Mouse (Mus musculus) left cerebral cortex, postnatal 36 days (tissue): ENCODE measurements around the gene Stam. TPM values are rescaled to one million over a fixed set of nuclear protein-coding genes. Genes with fewer than 3 reads are reported as not detected.
A peak's percentile ranks its signal among the peaks of the same experiment; 100 is the strongest.
"Not testable (repeated sequence)": the region's sequence is repeated elsewhere in the genome, so short reads cannot be mapped to it uniquely, and the experiment has no call there.

Experiments used
- DNase-seq, 2 experiments: peaks; one replicate each; pipeline ENCODE4 v3.0.0; 2021 to 2022; ENCODE audit warnings: low spot score in 2 of 2, mixed read lengths in 1 of 2
- intact Hi-C: fragments of 180-260 bp; cut with DNase I; formaldehyde crosslinking; loops from one replicate; pipeline ENCODE4 v1.15.1; 2025
- total RNA-seq, 2 experiments: library from RNA; stranded (reverse); gene quantifications; 2 replicates each; pipeline ENCODE4 v1.2.3; 2021

The Stam gene
- 10 to 100 TPM; 87.3 to 95.6 TPM for total RNA-seq

- intact Hi-C loops = no loop called here
- peak; percentile 88 to 89 for DNase-seq
Measured at GRCm38 (mm10) chr2:14073362-14074220, at the start of gene Stam. TSS of gene Stam (plus strand) at chr2:14074098.

DNA sequence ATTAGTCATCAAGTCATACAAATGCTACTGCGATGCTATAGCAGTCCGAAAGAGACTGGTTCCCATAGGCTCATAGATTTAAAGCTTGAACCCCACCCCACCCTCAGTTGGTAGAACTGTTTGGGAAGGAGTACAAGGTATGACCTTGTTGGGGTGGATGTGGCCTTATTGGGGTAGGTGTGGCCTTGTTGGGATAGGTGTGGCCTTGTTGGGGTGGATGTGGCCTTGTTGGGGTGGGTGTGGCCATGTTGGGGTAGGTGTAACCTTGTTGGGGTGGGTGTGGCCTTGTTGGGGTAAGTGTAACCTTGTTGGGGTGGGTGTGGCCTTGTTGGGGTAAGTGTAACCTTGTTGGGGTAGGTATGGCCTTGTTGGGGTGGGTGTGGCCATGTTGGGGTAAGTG lies 32.6 kb upstream of the Stam start:
- intact Hi-C loops = no loop called here

DNA sequence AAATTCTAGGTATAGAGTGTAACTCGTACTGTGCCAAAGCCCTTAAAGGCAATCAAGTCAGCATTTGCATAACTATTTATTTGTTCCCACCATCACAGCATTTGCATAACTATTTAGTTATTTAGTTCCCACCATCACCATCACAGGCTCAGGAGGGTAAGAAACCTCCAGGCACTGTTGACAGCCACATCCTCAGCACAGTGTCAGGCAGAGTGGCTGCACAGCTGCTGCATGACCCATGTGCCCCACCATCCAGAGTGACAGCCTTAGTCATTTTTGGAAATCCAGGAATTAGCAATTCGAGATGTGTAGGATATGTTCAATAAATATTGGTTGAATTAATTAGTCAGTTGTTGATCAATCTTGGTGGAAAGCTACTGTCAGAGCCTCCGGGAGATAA lies 30.9 kb upstream of the Stam start:
- DNase-seq = no peak
- intact Hi-C loops = no loop called here

More for the DNA sequence above, 32.6 kb upstream of the Stam start:
- no peak for DNase-seq

DNA sequence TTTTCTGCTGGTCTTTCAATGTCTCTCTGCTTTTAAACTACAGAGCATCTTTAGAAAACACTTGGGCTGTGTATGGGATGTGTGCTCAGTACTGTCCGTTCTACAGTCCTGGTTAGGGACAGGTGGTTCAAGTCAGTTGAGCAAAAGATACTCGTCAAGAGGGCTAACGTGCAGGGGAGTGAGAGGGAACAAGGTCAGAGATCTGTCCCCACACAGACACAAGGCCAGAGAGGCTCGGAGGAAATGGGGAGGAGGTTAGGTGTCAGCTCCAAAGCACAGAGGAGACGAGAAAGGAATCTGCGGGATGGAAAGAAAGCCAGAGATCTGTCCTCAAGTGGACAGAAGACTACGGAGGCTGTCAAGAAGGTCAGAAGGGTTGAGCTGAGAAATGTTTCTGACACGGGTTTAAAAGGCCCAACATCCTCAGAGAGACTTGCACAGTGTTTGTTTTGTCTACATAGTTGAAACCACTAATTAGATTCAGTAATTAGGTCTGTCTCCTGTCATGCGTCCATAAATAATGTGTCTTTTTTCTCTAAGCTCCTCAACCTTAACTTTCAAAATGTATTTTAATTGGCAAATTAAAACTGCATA lies 30.2 kb upstream of the Stam start:
- no peak for DNase-seq
- intact Hi-C loops = no loop called here

DNA sequence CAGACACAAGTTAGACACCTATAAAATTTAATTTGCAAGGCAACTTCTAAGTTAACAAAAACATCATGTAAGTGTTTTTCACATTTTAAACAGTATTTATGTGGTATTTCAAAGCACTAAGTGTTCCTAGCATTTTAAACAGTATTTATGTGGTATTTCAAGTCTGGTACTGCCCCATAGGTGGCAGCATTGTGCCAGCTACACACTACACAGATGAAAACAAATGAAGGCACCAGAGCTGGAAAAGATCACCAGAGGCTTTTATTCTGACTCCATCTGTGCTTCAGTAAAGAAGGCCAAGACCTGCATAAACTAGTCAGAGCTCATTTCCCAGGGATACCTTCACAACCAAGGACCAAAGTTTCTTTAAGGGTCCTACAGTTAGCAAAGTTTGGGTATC lies 25.5 kb upstream of the Stam start:
- DNase-seq = peak; percentile 41 to 56
- intact Hi-C loops = loop anchor here (5.0 kb wide), 2 partner anchors 104 to 244 kb away; no protein-coding TSS in a partner anchor

DNA sequence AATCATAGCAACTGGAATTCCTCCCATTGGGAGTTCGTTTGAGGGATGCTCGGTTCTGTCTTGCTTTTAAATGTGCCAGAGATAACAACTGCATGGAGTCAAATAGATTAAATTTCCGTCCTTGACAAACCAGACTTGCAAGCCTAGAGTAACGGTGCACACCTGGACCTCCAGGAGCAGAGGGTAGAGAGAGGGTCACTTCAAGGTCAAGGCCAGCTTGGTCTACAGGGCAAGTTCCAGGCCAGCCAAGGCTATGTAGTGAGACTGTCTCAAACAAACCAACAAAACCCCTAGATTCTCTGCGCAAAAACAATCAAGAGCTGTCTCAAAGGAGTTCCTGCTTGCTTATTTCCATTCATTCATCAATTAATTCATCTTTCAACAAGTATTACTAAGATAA lies 25.1 kb upstream of the Stam start:
- intact Hi-C loops = loop anchor here (5.0 kb wide), 2 partner anchors 103 to 243 kb away; no protein-coding TSS in a partner anchor
- no peak for DNase-seq

DNA sequence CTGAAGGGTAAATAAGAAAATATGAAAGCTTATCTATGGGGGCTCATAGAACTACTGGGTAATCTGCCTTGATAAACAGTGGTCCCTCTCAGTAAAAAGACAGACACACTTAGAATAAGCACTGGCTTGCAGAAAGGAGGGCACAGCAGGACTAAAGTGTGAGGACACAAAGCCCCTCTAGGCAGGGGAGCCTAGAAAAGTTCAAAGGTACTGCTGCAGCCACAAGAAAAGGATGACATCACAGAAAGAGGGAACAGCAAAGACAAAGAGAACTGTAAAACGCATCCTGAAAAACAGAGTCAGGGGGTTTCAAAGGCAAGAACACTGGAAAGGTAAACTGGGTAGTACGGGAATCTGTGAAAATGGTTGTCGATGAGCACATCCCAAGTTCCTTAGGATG lies 20.3 kb upstream of the Stam start:
- intact Hi-C loops = loop anchor here (10.0 kb wide), 1 partner anchor 779 kb away; the partner anchor contains the start of gene Rsu1
- DNase-seq = no peak

- intact Hi-C loops = loop anchor here (10.0 kb wide), 1 partner anchor 779 kb away; the partner anchor contains the start of gene Rsu1
- DNase-seq = no peak
Measured at GRCm38 (mm10) chr2:14054163-14054562, 19.7 kb upstream of the Stam start.

DNA sequence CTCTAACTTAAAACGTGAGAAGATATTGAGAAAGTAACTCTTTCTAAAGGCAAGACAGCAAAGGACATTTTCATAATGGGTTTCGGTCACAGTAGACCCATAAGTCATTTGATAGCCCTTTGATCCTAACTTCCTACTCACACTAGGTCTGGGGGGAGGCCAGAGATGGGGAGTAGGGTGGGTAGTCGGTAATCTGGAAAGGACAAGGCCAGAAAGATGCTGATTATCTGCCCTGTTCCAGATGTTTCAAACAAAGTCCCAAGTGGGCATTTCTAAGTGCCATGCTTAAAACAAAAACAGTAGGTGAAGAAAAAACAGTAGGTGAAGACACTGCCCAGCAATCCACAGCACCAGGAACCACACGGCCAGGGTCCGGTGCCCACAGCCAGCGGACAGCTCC lies 19.2 kb upstream of the Stam start:
- intact Hi-C loops = loop anchor here (5.0 to 10.0 kb wide), 2 partner anchors 648 to 780 kb away; partner anchors contain the start of gene Rsu1
- no peak for DNase-seq

GRCm38 (mm10) chr2:14055168-14055565 lies 18.7 kb upstream of the Stam start:
- intact Hi-C loops = loop anchor here (5.0 to 10.0 kb wide), 2 partner anchors 647 to 780 kb away; partner anchors contain the start of gene Rsu1

GRCm38 (mm10) chr2:14055566-14056331 lies 18.1 kb upstream of the Stam start, which contains the start of gene Hacd1:
TSS of gene Hacd1 (minus strand) at chr2:14056135.
- intact Hi-C loops = loop anchor here (5.0 to 10.0 kb wide), 2 partner anchors 647 to 781 kb away; partner anchors contain the start of gene Rsu1
- DNase-seq = peak; percentile 85 to 86

More at GRCm38 (mm10) chr2:14055168-14055565, 18.7 kb upstream of the Stam start:
- peak in 1 of 2 experiments; percentile 60 for DNase-seq

DNA sequence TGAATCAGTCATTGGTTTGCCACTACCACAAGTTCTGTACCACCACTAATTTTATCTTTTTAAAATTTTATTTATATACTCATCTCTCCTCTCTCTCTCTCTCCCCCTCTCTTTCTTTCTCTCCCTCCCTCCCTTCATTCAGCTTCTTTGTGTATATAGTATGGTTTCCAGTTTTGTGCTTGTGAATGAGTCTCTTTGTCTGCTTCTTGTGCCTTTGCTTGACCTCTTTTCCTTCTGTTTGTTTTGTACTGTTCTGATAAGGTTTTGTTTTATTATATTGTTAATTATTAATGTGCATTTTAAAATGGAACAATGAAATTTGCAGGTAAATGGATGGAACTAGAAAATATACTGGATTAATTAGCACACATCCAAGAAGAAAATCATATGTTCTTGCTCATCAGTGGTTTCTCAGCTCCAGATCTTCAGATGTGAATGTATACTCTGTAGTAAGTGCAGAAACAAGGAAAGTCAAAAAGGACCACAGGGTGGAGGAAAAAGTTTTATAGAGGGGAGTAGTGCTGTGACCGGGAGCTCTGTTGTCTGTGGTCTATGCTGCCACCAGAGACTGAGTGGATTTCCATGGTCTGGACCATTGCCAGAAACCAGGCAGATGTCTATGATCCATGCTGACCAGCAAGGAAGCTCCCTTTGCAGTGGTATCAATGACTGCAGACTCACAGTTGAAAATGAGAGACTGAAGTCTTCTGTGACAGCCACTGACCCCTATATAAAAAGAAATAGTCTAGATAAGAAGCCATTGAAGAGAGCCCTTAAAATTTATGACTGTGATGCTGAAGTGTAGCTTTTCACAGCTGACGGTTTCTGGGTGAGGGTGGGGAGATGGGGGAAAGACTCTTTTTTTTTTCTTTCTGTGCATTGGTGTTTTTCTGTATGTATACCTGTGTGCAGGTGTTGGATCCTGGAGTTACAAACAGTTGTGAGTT lies 7.9 kb upstream of the Stam start:
- intact Hi-C loops = no loop called here
- no peak for DNase-seq

- no peak for DNase-seq
- intact Hi-C loops = no loop called here
Measured at GRCm38 (mm10) chr2:14069027-14069426, 4.9 kb upstream of the Stam start.

DNA sequence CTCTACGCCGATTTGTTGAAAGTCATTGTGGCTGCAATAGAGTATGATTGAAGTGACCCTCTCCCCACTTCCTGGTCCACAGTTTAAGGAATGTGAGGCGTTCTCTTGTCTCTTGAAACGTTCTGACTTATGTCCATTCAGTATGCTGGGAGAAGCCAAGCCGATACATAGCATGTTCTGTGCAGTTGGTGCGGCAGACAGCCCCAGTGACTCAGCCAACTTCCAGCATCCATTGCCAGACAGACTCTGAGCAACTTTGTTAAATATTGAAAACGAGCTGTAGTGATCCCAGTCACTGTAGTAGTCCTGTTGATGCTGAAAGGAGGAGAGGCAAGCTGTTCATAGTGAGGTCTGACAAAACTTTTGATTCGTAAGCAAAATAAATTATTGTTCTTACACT lies 3.4 kb upstream of the Stam start:
- intact Hi-C loops = no loop called here
- DNase-seq = no peak

- no peak for DNase-seq
- intact Hi-C loops = no loop called here
Measured at GRCm38 (mm10) chr2:14073008-14073361, 913 bp upstream of the Stam start.

GRCm38 (mm10) chr2:14074221-14074901 lies 463 bp downstream of the Stam start:
- intact Hi-C loops = no loop called here
- DNase-seq = no peak

DNA sequence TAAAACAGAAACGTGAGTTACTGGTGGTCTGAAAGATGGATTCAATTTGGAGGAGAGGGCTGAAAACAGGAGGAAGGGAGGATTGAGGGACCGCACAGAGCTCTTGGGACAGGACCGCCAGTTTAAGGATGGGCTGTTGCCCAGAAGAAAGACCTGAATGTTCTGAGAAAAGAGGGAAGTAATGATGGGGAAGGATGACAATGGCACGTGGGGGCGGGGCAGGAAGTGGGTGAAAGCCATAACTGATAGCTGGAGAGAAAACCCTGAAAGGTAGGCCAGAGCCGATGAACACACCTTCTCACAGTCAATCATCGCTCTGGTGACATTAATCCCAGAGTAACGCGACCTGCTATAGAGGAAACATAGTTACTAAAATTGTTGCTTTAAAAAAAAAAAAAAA lies 4.6 kb downstream of the Stam start:
- intact Hi-C loops, DNase-seq: not testable (repeated sequence)

- intact Hi-C loops = no loop called here
- DNase-seq = no peak
Measured at GRCm38 (mm10) chr2:14100533-14100932, 26.6 kb downstream of the Stam start.
